Comparison of ENCODE assay signal across 18 mouse cellular contexts in genomic region chr4:136621956-136622355, GRCm38 (mm10). TPM values are rescaled to one million over a fixed set of nuclear protein-coding genes. Genes with fewer than 3 reads are reported as not detected.
"Had no signal": no experiment of that assay in that cellular context is flagged by ENCODE, and none has a peak within 500 bp of the region (broad histone marks: within the 10 kb centered on the region; RNA-seq: fewer than 3 reads in every experiment).

No protein-coding gene starts in this region.

- H3K9ac ChIP-seq: neural tube, embryonic 15.5 days; stomach, embryonic 15.5 days had no signal

- H3K4me2 ChIP-seq: neural tube, embryonic 15.5 days; stomach, embryonic 15.5 days had no signal

- H3K4me3 ChIP-seq: neural tube, embryonic 15.5 days; stomach, embryonic 15.5 days had no signal

- H3K36me3 ChIP-seq: neural tube, embryonic 15.5 days; stomach, embryonic 15.5 days had no signal

- H3K9me3 ChIP-seq: neural tube, embryonic 15.5 days; stomach, embryonic 15.5 days had no signal

- H3K27me3 ChIP-seq: stomach, embryonic 15.5 days had no signal

- H3K27ac ChIP-seq: neural tube, embryonic 15.5 days; stomach, embryonic 15.5 days; stomach, postnatal 0 days had no signal

- DNase-seq: right cerebral cortex, postnatal 14 days; right cerebral cortex, postnatal 25 days; right cerebral cortex, postnatal 4 days; spleen, adult 18-20 months; thymus, adult 18-20 months; thymus, postnatal 36 days had no signal

- H3K4me1 ChIP-seq: neural tube, embryonic 15.5 days had no signal

RNA-seq across cellular contexts. Expression of gene Lactbl1, which starts 0.5 kb away (rescaled TPM):
- total RNA-seq: neutrophil, adult 5-6 weeks had no signal
- polyA plus RNA-seq: neural tube, embryonic 14.5 days; small intestine, adult 2 months; stomach, embryonic 15.5 days; stomach, embryonic 16.5 days; stomach, postnatal 0 days; urinary bladder, adult 2 months had no signal

RNA-seq across cellular contexts. Expression of gene Tex46, which starts 11.7 kb away (rescaled TPM):
- total RNA-seq: neutrophil, adult 5-6 weeks had no signal
- polyA plus RNA-seq: neural tube, embryonic 14.5 days; neural tube, embryonic 15.5 days; small intestine, adult 2 months; spleen, adult 2 months; stomach, embryonic 14.5 days; stomach, embryonic 15.5 days; stomach, embryonic 16.5 days; stomach, postnatal 0 days; thymus, adult 2 months; thymus, postnatal 0 days; urinary bladder, adult 2 months had no signal
